Mouse (Mus musculus) embryonic fibroblast, embryonic 13.5 days (primary cell): ENCODE data around the gene Thtpa.

Experiments used
- CTCF ChIP-seq: IDR thresholded peaks from 2 replicates; pipeline ENCODE4 v1.5.1; 2011; ENCODE audit warnings: mild to moderate bottlenecking, control low read depth, low read length, moderate library complexity, borderline replicate concordance; ENCODE audit not compliant: insufficient read depth
- POLR2A ChIP-seq: IDR thresholded peaks from 2 replicates; pipeline ENCODE4 v1.6.1; 2011; ENCODE audit warnings: low read depth, mild to moderate bottlenecking, control low read depth, low read length, moderate library complexity

- TF ChIP-seq POLR2A, result no peak
- no peak for TF ChIP-seq CTCF
These were observed 16.1 kb upstream of the Thtpa start for GRCm38 (mm10) chr14:55078366-55078989.
